Mouse (Mus musculus) neural tube, embryonic 15.5 days (tissue): ENCODE results near the gene Tmem243. TPM values are rescaled to one million over a fixed set of nuclear protein-coding genes. Genes with fewer than 3 reads are reported as not detected.

ENCODE experiments used
- polyA plus RNA-seq: library from polyadenylated mRNA; unstranded; fragments of >200 nt; fragmentation: Nextera tagmentation; extraction: Ambion mirVana; gene quantifications from 2 replicates; pipeline ENCODE4 v1.2.1, GENCODE M21; 2015

The Tmem243 gene
- polyA plus RNA-seq, 1 experiment from 2014 or later = 11.5 TPM

Other genes starting within 250 kb of the Tmem243 start
- gene Abcb4, start 207.0 kb upstream of the Tmem243 start, polyA plus RNA-seq = 0.78 and 0.87 TPM in 2 replicates
- gene Crot, start 103.3 kb upstream of the Tmem243 start, polyA plus RNA-seq = 21.9 and 26.6 TPM in 2 replicates
- gene Dmtf1, start 61.1 kb downstream of the Tmem243 start, polyA plus RNA-seq = 49.7 and 52.7 TPM in 2 replicates
- gene 9330182L06Rik, start 165.4 kb downstream of the Tmem243 start, polyA plus RNA-seq = 21.6 and 27.1 TPM in 2 replicates